Mouse (Mus musculus) heart, embryonic 13.5 days (tissue): ENCODE data around the gene Ccl6. TPM values are rescaled to one million over a fixed set of nuclear protein-coding genes. Genes with fewer than 3 reads are reported as not detected.

Source experiments
- polyA plus RNA-seq: library from polyadenylated mRNA; unstranded; fragments of >200 nt; fragmentation: Nextera tagmentation; extraction: Ambion mirVana; gene quantifications from 2 replicates; pipeline ENCODE4 v1.2.1, GENCODE M21; 2015

Ccl6 gene
- polyA plus RNA-seq, 1 experiment from 2014 or later = 3.8 TPM

Other genes starting within 250 kb of the Ccl6 start
- gene Rasl10b, start 183.9 kb downstream of the Ccl6 start, polyA plus RNA-seq = 7.2 and 7.3 TPM in 2 replicates
- gene Gas2l2, start 163.6 kb downstream of the Ccl6 start, polyA plus RNA-seq = 0.11 TPM in 1 of 2 replicates, not detected in the other
- gene 1700020L24Rik, start 155.4 kb downstream of the Ccl6 start, polyA plus RNA-seq = 1.4 and 2.1 TPM in 2 replicates
- 2.5 and 2.7 TPM in 2 replicates for gene Mmp28, start 130.0 kb downstream of the Ccl6 start, polyA plus RNA-seq
- 9.7 and 10.5 TPM in 2 replicates for gene Taf15, start 120.0 kb downstream of the Ccl6 start, polyA plus RNA-seq
- not detected in 2 replicates for gene Heatr9, start 70.9 kb downstream of the Ccl6 start, polyA plus RNA-seq
- gene Ccl5, start 62.6 kb downstream of the Ccl6 start, polyA plus RNA-seq = 0.31 and 0.40 TPM in 2 replicates
- 2.1 and 2.7 TPM in 2 replicates for gene Ccl9, start 14.5 kb downstream of the Ccl6 start, polyA plus RNA-seq
- not detected in 2 replicates for gene Rpl9-ps1, start 52.5 kb upstream of the Ccl6 start, polyA plus RNA-seq
- 0.59 and 0.80 TPM in 2 replicates for gene Ccl3, start 56.3 kb upstream of the Ccl6 start, polyA plus RNA-seq
- 1.2 and 2.1 TPM in 2 replicates for gene Ccl4, start 69.5 kb upstream of the Ccl6 start, polyA plus RNA-seq
- 1.1 and 2.0 TPM in 2 replicates for gene Wfdc17, start 110.9 kb upstream of the Ccl6 start, polyA plus RNA-seq
- gene Wfdc18, start 115.9 kb upstream of the Ccl6 start, polyA plus RNA-seq = 3.1 and 3.4 TPM in 2 replicates
- gene Wfdc21, start 153.9 kb upstream of the Ccl6 start, polyA plus RNA-seq = not detected in 2 replicates
- gene Heatr6, start 160.6 kb upstream of the Ccl6 start, polyA plus RNA-seq = 12.9 and 15.2 TPM in 2 replicates